Mouse (Mus musculus) ES-Bruce4 (cell line): ENCODE measurements at regions not wholly inside any gene's neighbourhood (a gene's known extent, or its start where the extent isn't known, plus 50 kb on each side); places are given as distances from the start of the nearest gene placed in this dataset.

Experiments used
- CTCF ChIP-seq: IDR thresholded peaks from one replicate; pipeline ENCODE4 v1.8.1; 2011; ENCODE audit warnings: low read depth, low read length
- EP300 ChIP-seq: IDR thresholded peaks from 2 replicates; pipeline ENCODE4 v1.6.1; 2011; ENCODE audit warnings: low read depth, low read length; ENCODE audit not compliant: insufficient read depth
- POLR2A ChIP-seq: IDR thresholded peaks from one replicate; pipeline ENCODE4 v1.8.1; 2011; ENCODE audit warnings: low read length; ENCODE audit not compliant: insufficient read depth

- TF ChIP-seq CTCF: no peak
- TF ChIP-seq POLR2A: no peak
- no peak for TF ChIP-seq EP300
Measured at GRCm38 (mm10) chr1:60826981-60827380, 59.8 kb upstream of the Ctla4 start.
